Mouse (Mus musculus) lung, postnatal 0 days (tissue): Measurements from ENCODE around the gene Higd1b.

Source experiments
- CTCF ChIP-seq: IDR thresholded peaks from 2 replicates; pipeline ENCODE4 v1.5.1; 2016; ENCODE audit warnings: antibody characterized with exemption, mild to moderate bottlenecking
- EP300 ChIP-seq: IDR thresholded peaks from 2 replicates; pipeline ENCODE4 v1.6.1; 2016; ENCODE audit warnings: antibody characterized with exemption, mild to moderate bottlenecking, control low read depth

DNA sequence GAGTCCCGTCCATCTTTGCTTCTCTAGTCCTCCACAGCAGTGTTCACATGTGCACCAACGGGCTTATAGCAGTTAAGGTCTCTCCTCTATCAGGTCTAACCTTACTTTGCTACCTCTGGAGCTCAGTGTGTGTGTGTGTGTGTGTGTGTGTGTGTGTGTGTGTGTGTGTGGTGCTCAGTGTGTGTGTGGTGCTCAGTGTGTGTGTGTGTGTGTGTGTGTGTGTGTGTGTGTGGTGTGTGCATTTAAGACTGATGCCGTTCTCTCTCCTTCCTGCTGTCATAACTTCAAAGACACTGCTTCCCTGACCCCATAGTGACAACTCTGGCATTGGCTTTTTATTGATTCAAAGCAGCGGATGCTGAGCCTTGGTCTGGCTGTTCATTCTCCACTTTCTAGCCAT, at the start of gene Higd1b:
- no peak for TF ChIP-seq CTCF
- TF ChIP-seq EP300 = no peak
